Mouse (Mus musculus) stomach, embryonic 15.5 days (tissue): ENCODE data around the gene Pip5kl1. TPM values are rescaled to one million over a fixed set of nuclear protein-coding genes. Genes with fewer than 3 reads are reported as not detected.

ENCODE experiments used
- polyA plus RNA-seq: library from polyadenylated mRNA; unstranded; fragments of >200 nt; fragmentation: Nextera tagmentation; extraction: Ambion mirVana; gene quantifications from 2 replicates; pipeline ENCODE4 v1.2.1, GENCODE M21; 2015

The Pip5kl1 gene
- polyA plus RNA-seq, 1 experiment from 2014 or later = 0.36 TPM

Other genes with a start within 250 kb of the Pip5kl1 start
- 33.8 and 41.6 TPM in 2 replicates for gene Ciz1, start 222.5 kb upstream of the Pip5kl1 start, polyA plus RNA-seq
- 12.1 and 12.8 TPM in 2 replicates for gene Dnm1, start 221.5 kb upstream of the Pip5kl1 start, polyA plus RNA-seq
- 36.1 and 42.9 TPM in 2 replicates for gene 1110008P14Rik, start 192.9 kb upstream of the Pip5kl1 start, polyA plus RNA-seq
- 25.1 and 30.7 TPM in 2 replicates for gene Lcn2, start 186.5 kb upstream of the Pip5kl1 start, polyA plus RNA-seq
- gene Ptges2, start 178.9 kb upstream of the Pip5kl1 start, polyA plus RNA-seq = 28.5 and 31.4 TPM in 2 replicates
- 5.1 and 5.4 TPM in 2 replicates for gene Naif1, start 124.3 kb upstream of the Pip5kl1 start, polyA plus RNA-seq
- 17.6 and 17.9 TPM in 2 replicates for gene Slc25a25, start 123.4 kb upstream of the Pip5kl1 start, polyA plus RNA-seq
- 11.2 and 13.0 TPM in 2 replicates for gene Fam102a, start 39.5 kb upstream of the Pip5kl1 start, polyA plus RNA-seq
- gene Dpm2, start 3.9 kb upstream of the Pip5kl1 start, polyA plus RNA-seq = 109 and 112 TPM in 2 replicates
- gene 9430097D07Rik, start 887 bp downstream of the Pip5kl1 start, polyA plus RNA-seq = 0.09 and 0.12 TPM in 2 replicates
- 18.3 and 20.3 TPM in 2 replicates for gene St6galnac4, start 12.3 kb downstream of the Pip5kl1 start, polyA plus RNA-seq
- gene St6galnac6, start 24.9 kb downstream of the Pip5kl1 start, polyA plus RNA-seq = 17.4 and 19.7 TPM in 2 replicates
- 21.8 and 22.1 TPM in 2 replicates for gene Ak1, start 47.0 kb downstream of the Pip5kl1 start, polyA plus RNA-seq
- 59.6 and 65.3 TPM in 2 replicates for gene Eng, start 71.8 kb downstream of the Pip5kl1 start, polyA plus RNA-seq
- gene Fpgs, start 129.3 kb downstream of the Pip5kl1 start, polyA plus RNA-seq = 33.8 and 34.1 TPM in 2 replicates
- gene Cdk9, start 138.3 kb downstream of the Pip5kl1 start, polyA plus RNA-seq = 89.8 and 91.4 TPM in 2 replicates
- gene Sh2d3c, start 146.3 kb downstream of the Pip5kl1 start, polyA plus RNA-seq = 26.2 and 28.6 TPM in 2 replicates
- gene 6330409D20Rik, start 166.2 kb downstream of the Pip5kl1 start, polyA plus RNA-seq = 0.27 and 0.45 TPM in 2 replicates
- gene Tor2a, start 182.4 kb downstream of the Pip5kl1 start, polyA plus RNA-seq = 63.8 and 68.5 TPM in 2 replicates
- gene Ttc16, start 200.8 kb downstream of the Pip5kl1 start, polyA plus RNA-seq = 0.23 and 0.41 TPM in 2 replicates
- gene Ptrh1, start 201.0 kb downstream of the Pip5kl1 start, polyA plus RNA-seq = 4.4 TPM in 2 replicates
- 0.62 and 1.1 TPM in 2 replicates for gene Cfap157, start 209.6 kb downstream of the Pip5kl1 start, polyA plus RNA-seq